Mouse (Mus musculus) E14TG2a.4 (cell line): ENCODE measurements around the gene Dgkd.

Source experiments
- CTCF ChIP-seq: conservative IDR thresholded peaks from 2 replicates; pipeline ENCODE4 v1.5.1; 2014; ENCODE audit warnings: low read length
- NANOG ChIP-seq: IDR thresholded peaks from 2 replicates; pipeline ENCODE4 v1.6.1; 2014; ENCODE audit warnings: borderline replicate concordance, low read length, mixed read lengths
- POU5F1 ChIP-seq: IDR thresholded peaks from 2 replicates; pipeline ENCODE4 v1.6.1; 2014; ENCODE audit warnings: low read length, borderline replicate concordance

- TF ChIP-seq CTCF: no peak
- no peak for TF ChIP-seq NANOG
- no peak for TF ChIP-seq POU5F1
Observed at GRCm38 (mm10) chr1:87858031-87858430, 4.9 kb downstream of the Dgkd start.
